Mouse (Mus musculus) right cerebral cortex, postnatal 14 days (tissue): ENCODE measurements around the gene Pdgfb.

Experiments
- DNase-seq: peaks from one replicate; pipeline ENCODE4 v3.0.0; 2022

Pdgfb gene

GRCm38 (mm10) chr15:80034366-80034765 lies 19.6 kb upstream of the Pdgfb start:
- DNase-seq = no peak

GRCm38 (mm10) chr15:80031133-80031532 lies 16.4 kb upstream of the Pdgfb start:
- DNase-seq = no peak

GRCm38 (mm10) chr15:80030399-80030798 lies 15.6 kb upstream of the Pdgfb start:
- DNase-seq = no peak

- DNase-seq = no peak
Observed at GRCm38 (mm10) chr15:80028862-80029261, 14.1 kb upstream of the Pdgfb start.

- no peak for DNase-seq
Observed at GRCm38 (mm10) chr15:80026689-80027353, 12.0 kb upstream of the Pdgfb start.

- DNase-seq = no peak
Observed at GRCm38 (mm10) chr15:80026061-80026460, 11.3 kb upstream of the Pdgfb start.

- no peak for DNase-seq
Observed at GRCm38 (mm10) chr15:80025615-80026014, 10.8 kb upstream of the Pdgfb start.

- no peak for DNase-seq
Observed at GRCm38 (mm10) chr15:80024331-80025313, 9.8 kb upstream of the Pdgfb start.

GRCm38 (mm10) chr15:80020516-80020915 lies 5.7 kb upstream of the Pdgfb start:
- DNase-seq = no peak

- no peak for DNase-seq
Observed at GRCm38 (mm10) chr15:80019625-80020024, 4.8 kb upstream of the Pdgfb start.

- no peak for DNase-seq
Observed at GRCm38 (mm10) chr15:80019220-80019619, 4.4 kb upstream of the Pdgfb start.

GRCm38 (mm10) chr15:80016563-80017301 lies 2.0 kb upstream of the Pdgfb start:
- DNase-seq = no peak

- peak; percentile 62 for DNase-seq
Observed at GRCm38 (mm10) chr15:80015211-80015952, 605 bp upstream of the Pdgfb start.

- DNase-seq = no peak
Observed at GRCm38 (mm10) chr15:80014031-80014320, 801 bp downstream of the Pdgfb start.

- peak; percentile 31 for DNase-seq
Observed at GRCm38 (mm10) chr15:80013256-80014030, 1.3 kb downstream of the Pdgfb start.

- DNase-seq = peak; percentile 72
Observed at GRCm38 (mm10) chr15:80012527-80013201, 2.1 kb downstream of the Pdgfb start.

GRCm38 (mm10) chr15:80011778-80012526 lies 2.8 kb downstream of the Pdgfb start:
- DNase-seq = peak; percentile 88

GRCm38 (mm10) chr15:80011194-80011593 lies 3.6 kb downstream of the Pdgfb start:
- no peak for DNase-seq

GRCm38 (mm10) chr15:80010182-80010558 lies 4.6 kb downstream of the Pdgfb start:
- peak; percentile 71 for DNase-seq

- DNase-seq = no peak
Observed at GRCm38 (mm10) chr15:80009421-80010181, 5.2 kb downstream of the Pdgfb start.
